Mouse (Mus musculus) ES-E14 (cell line): Measurements from ENCODE around the gene H2-Q4. TPM values are rescaled to one million over a fixed set of nuclear protein-coding genes. Genes with fewer than 3 reads are reported as not detected.
A peak's percentile ranks its signal among the peaks of the same experiment; 100 is the strongest.
"Not testable (repeated sequence)": the region's sequence is repeated elsewhere in the genome, so short reads cannot be mapped to it uniquely, and the experiment has no call there.

ENCODE experiments used
- DNase-seq: peaks from one replicate; pipeline ENCODE4 v3.0.0-alpha.2; 2013; ENCODE audit warnings: low read depth, low spot score
- H3K27ac ChIP-seq: 2 replicates; pipeline ENCODE4 v1.5.1; 2012; ENCODE audit warnings: low read depth, mild to moderate bottlenecking, low read length, moderate library complexity, mixed read lengths; ENCODE audit not compliant: poor library complexity, insufficient read depth, severe bottlenecking
- H3K36me3 ChIP-seq: 2 replicates; pipeline ENCODE4 v1.6.1; 2012; ENCODE audit warnings: mild to moderate bottlenecking, low read length, moderate library complexity, mixed read lengths; ENCODE audit not compliant: control insufficient read depth, poor library complexity, insufficient read depth, severe bottlenecking
- H3K4me1 ChIP-seq, 2 experiments: fragments of 150-350 bp in 1 of 2; sonication (generic) in 1 of 2; 2 replicates each; pipeline ENCODE4 v1.6.1; 2012; ENCODE audit warnings: low read length in 2 of 2, mild to moderate bottlenecking in 1 of 2, mixed read lengths in 1 of 2; ENCODE audit not compliant: control insufficient read depth in 2 of 2, insufficient read depth in 2 of 2, poor library complexity in 1 of 2
- H3K4me3 ChIP-seq, 2 experiments: fragments of 150-350 bp in 1 of 2; sonication (generic) in 1 of 2; 2 replicates each; pipeline ENCODE4 v1.5.1; 2012; ENCODE audit warnings: low read length in 2 of 2, low read depth in 1 of 2, mild to moderate bottlenecking in 1 of 2, mixed read lengths in 1 of 2; ENCODE audit not compliant: insufficient read depth in 1 of 2, poor library complexity in 1 of 2, severe bottlenecking in 1 of 2
- H3K9ac ChIP-seq: 2 replicates; pipeline ENCODE4 v1.6.1; 2012; ENCODE audit warnings: low read depth, mild to moderate bottlenecking, low read length, mixed read lengths; ENCODE audit not compliant: poor library complexity, insufficient read depth, severe bottlenecking
- H3K9me3 ChIP-seq: fragments of 150-350 bp; sonication (generic); 2 replicates; pipeline ENCODE4 v1.6.1; 2012; ENCODE audit warnings: low read depth, mild to moderate bottlenecking, low read length; ENCODE audit not compliant: control insufficient read depth, insufficient read depth
- CHD2 ChIP-seq: IDR thresholded peaks from 2 replicates; pipeline ENCODE4 v1.6.1; 2014; ENCODE audit warnings: mild to moderate bottlenecking, low read depth, low read length, inconsistent platforms
- HCFC1 ChIP-seq: IDR thresholded peaks from 2 replicates; pipeline ENCODE4 v1.6.1; 2012; ENCODE audit warnings: low read length, inconsistent platforms, borderline replicate concordance; ENCODE audit not compliant: insufficient read depth
- MAFK ChIP-seq: IDR thresholded peaks from 2 replicates; pipeline ENCODE4 v1.6.1; 2014; ENCODE audit warnings: mild to moderate bottlenecking, low read depth, low read length, inconsistent platforms; ENCODE audit not compliant: insufficient read depth
- ZC3H11A ChIP-seq: IDR thresholded peaks from 2 replicates; pipeline ENCODE4 v1.6.1; 2012; ENCODE audit warnings: low read depth, mild to moderate bottlenecking, inconsistent platforms, low read length, borderline replicate concordance
- ZNF384 ChIP-seq: IDR thresholded peaks from 2 replicates; pipeline ENCODE4 v1.6.1; 2012; ENCODE audit warnings: low read depth, low read length, inconsistent platforms
- in situ Hi-C, 2 experiments: fragments of 600-800 bp; cut with MboI; formaldehyde crosslinking; loops; one replicate each; pipeline ENCODE4 v1.15.1; 2025; ENCODE audit warnings: low sequenced_read_pairs in 2 of 2, inconsistent platforms in 1 of 2; ENCODE audit not compliant: unreplicated experiment in 2 of 2
- total RNA-seq: library from RNA; depleted of rRNA; stranded (reverse); fragments of 300-350 nt; gene quantifications from 2 replicates; pipeline ENCODE4 v1.2.3, GENCODE M21; 2012

The H2-Q4 gene
- total RNA-seq, 1 experiment: 9.1 TPM

DNA sequence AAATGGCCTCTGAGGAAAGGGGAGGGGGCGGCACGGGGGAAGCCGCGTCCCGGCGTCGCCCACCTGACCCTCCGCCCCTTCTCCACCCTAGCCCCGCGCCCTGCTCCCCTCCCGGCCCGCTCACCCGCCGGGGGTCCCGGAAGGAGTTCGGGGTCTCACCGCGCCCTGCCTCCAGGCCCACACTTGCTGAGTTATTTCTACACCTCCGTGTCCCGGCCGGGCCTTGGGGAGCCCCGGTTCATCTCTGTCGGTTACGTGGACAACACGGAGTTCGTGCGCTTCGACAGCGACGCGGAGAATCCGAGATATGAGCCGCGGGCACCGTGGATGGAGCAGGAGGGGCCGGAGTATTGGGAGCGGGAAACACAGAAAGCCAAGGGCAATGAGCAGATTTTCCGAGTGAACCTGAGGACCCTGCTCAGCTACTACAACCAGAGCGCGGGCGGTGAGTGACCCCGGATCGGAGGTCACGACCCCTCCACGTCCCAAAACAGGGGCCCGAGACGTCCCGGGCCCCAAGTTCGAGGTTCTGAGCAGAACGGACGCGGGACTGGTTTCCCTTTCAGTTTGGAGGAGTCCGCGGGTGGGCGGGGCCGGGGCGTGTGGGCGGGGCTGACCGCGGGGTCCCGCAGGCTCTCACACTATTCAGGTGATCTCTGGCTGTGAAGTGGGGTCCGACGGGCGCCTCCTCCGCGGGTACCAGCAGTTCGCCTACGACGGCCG, 473 bp downstream of the H2-Q4 start:
- H3K36me3 ChIP-seq: no peaks in the 10 kb centered on the region; the same call in 1 of the 2 replicates
- TF ChIP-seq CHD2: no peak
- TF ChIP-seq MAFK: no peak
- no peak for TF ChIP-seq ZC3H11A
- TF ChIP-seq HCFC1: no peak
- no peak for TF ChIP-seq ZNF384
- no peak for DNase-seq
- H3K4me3 ChIP-seq: peak overlapping the region; percentile 71 to 78
- H3K4me1 ChIP-seq: no peaks in the 10 kb centered on the region
- peak overlapping the region; percentile 78 for H3K9ac ChIP-seq
- in situ Hi-C loops: no loop called here
- no peak overlapping the region for H3K27ac ChIP-seq
- peaks cover 2% of the 10 kb centered on the region; the same call in 1 of the 2 replicates for H3K9me3 ChIP-seq

DNA sequence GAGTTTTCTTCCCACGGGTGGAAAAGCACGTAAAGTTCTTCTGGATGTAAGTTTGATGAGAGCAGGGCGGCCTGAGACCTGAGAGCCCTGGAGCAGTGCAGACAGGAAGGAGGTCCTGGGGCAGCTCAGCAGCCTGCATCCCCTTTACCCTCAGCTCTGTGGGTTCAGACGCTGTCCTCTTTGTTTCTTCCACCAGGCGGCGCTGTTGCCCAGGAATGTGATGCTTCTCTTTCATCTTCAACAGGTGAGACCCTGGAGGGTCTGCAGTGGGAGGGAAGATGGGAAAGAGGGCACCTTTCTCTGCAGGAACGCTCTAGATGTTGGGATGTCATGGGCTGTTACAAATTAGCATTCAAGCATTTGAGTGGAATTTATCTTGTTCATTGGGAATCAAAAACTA, 10.4 kb downstream of the H2-Q4 start:
- peak; percentile 50 for DNase-seq
- H3K4me1 ChIP-seq, in situ Hi-C loops, H3K9me3 ChIP-seq, H3K27ac ChIP-seq, H3K36me3 ChIP-seq, H3K9ac ChIP-seq, H3K4me3 ChIP-seq: not testable (repeated sequence)

DNA sequence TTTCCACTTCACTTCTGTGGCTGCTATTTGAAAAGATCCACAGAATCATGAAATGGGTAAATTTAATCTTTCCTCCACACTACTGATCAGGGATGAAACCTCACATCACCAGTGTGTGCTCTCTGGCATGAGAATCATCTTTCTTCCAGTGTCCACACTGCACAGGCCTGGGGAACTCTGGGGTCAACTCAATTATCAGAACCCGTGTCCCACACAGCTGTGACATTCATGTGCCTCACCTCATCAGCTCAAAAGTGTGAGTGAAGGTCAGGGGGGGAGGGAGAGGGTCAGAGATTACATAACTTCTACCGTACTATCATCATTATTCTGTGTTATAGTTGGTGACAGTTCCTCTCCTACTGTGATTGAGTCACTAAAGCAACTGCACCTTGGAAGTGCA, 13.3 kb downstream of the H2-Q4 start:
- H3K27ac ChIP-seq, in situ Hi-C loops, H3K36me3 ChIP-seq, H3K4me1 ChIP-seq, H3K4me3 ChIP-seq, DNase-seq, H3K9ac ChIP-seq, H3K9me3 ChIP-seq: not testable (repeated sequence)

DNA sequence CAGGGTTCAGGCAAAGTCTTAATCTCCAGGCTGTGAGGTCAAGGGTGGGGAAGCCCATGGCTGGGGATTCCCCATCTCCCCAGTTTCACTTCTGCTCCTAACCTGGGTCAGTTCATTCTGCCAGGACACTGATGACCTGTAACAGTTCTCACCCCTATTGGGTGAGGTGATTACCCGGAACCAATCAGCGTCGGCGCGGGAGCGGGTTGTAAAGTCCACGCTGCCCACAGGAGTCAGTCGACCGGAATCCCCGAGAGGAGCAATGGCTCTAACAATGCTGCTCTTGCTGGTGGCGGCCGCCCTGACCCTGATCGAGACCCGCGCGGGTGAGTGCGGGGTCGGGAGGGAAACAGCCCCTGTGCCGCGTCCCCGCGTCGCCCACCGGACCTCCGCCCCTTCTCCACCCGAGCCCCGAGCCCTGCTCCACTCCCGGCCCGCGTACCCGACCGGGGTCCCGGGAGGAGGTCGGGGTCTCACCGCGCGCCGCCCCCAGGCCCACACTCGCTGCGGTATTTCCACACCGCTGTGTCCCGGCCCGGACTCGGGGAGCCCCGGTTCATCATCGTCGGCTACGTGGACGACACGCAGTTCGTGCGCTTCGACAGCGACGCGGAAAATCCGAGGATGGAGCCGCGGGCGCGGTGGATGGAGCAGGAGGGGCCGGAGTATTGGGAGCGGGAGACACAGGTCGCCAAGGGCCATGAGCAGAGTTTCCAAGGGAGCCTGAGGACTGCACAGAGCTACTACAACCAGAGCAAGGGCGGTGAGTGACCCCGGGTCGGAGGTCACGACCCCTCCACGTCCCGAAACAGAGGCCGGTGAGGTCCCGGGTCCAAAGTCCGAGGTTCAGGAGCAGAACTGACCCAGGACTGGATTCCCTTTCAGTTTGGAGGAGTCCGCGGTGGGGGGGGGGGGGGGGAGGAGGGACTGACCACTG, 14.7 kb downstream of the H2-Q4 start:
- H3K27ac ChIP-seq, H3K4me1 ChIP-seq, H3K36me3 ChIP-seq, H3K9me3 ChIP-seq, DNase-seq, in situ Hi-C loops: not testable (repeated sequence)
- H3K9ac ChIP-seq: peak overlapping the region; percentile 34; the same call in 1 of the 2 replicates
- peak overlapping the region; percentile 33 to 42; a peak in 3 of 4 replicates for H3K4me3 ChIP-seq

GRCm38 (mm10) chr17:35396956-35397355, 17.5 kb downstream of the H2-Q4 start:
- H3K36me3 ChIP-seq, DNase-seq, H3K27ac ChIP-seq, H3K9ac ChIP-seq, in situ Hi-C loops, H3K4me3 ChIP-seq, H3K4me1 ChIP-seq, H3K9me3 ChIP-seq: not testable (repeated sequence)

DNA sequence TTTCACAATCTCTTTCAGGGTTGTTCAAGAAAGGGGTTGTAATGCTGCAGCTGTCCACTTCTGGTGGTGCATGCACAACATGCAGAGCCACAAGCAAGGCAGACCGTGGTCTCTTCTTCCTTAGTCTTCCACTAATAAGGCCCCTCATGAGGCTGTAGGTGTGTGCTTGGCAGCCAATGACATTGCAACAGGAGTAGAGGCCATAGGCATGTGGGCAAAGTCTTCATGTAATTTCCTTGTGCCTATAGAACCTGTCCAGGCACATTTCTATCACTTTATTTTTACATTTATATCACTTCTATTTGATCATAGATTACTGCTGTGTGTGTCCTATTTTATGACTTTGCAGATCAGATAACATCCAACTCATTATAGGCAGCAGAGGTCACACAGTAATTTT, 33.6 kb downstream of the H2-Q4 start:
- H3K9ac ChIP-seq, in situ Hi-C loops, H3K4me1 ChIP-seq, H3K27ac ChIP-seq, H3K4me3 ChIP-seq, H3K36me3 ChIP-seq, H3K9me3 ChIP-seq, DNase-seq: not testable (repeated sequence)

DNA sequence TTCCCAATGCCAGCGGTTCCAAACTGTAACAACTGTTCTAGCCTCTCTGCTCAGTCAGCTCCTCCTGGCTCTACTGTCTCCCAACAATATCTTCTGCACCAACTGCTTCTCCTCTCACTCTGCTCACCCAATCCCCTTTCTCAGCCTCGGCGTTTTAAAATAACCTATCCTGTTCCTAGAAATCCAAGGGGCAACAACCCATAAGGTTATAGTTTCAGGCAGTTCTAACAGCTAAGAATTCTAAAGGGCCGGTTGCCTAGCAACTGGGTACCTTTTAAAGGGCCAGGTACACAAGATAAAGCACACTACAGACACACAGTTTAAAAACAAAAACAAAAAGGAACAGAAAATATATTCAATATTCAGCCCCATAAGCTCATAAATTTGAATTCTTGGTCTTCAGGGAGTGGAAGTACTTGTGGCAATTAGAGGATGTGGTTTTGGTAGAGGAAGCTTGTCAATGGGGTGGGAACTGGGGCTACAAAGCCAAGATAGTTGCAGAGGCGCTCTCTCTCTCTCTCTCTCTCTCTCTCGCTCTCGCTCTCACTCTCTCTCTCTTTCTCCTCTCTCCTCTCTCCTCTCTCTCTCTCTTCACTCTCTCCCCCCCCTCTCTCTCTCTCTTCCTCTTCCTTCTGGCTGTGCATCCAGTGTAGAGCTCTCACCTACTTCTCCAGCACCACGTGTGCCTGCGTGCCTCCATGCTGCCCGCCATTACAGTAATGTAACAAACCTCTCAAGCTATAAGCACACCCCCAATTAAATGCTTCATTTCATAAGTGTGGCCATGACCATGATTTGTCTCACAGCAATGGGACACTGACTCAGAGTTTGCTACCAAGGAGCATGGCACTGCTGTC, 36.1 kb downstream of the H2-Q4 start:
- H3K4me3 ChIP-seq, H3K9ac ChIP-seq, H3K36me3 ChIP-seq, H3K4me1 ChIP-seq, DNase-seq, H3K27ac ChIP-seq, H3K9me3 ChIP-seq, in situ Hi-C loops: not testable (repeated sequence)
